Mouse (Mus musculus): ENCODE measurements around the gene Ephx1. TPM values are rescaled to one million over a fixed set of nuclear protein-coding genes. Genes with fewer than 3 reads are reported as not detected.

Gene Ephx1
- polyA plus RNA-seq, 1 experiment: not detected

GRCm38 (mm10) chr1:181000501-181001092 is 20.1 kb downstream of the Ephx1 start:
- TF ChIP-seq GATA1 (IDR thresholded peaks at IDR 0.05; ENCODE audit: low read length): no peak

GRCm38 (mm10) chr1:180992142-180992541 is 28.6 kb downstream of the Ephx1 start:
- TF ChIP-seq GATA1 (IDR thresholded peaks at IDR 0.05; ENCODE audit: low read length): no peak

- TF ChIP-seq GATA1 (IDR thresholded peaks at IDR 0.05; ENCODE audit: low read length): no peak
These were observed 30.0 kb downstream of the Ephx1 start for GRCm38 (mm10) chr1:180990671-180991070.

- no peak for TF ChIP-seq GATA1 (IDR thresholded peaks at IDR 0.05; ENCODE audit: low read length)
These were observed 32.9 kb downstream of the Ephx1 start for GRCm38 (mm10) chr1:180987759-180988158.

GRCm38 (mm10) chr1:180986701-180987100 is 34.0 kb downstream of the Ephx1 start:
- TF ChIP-seq GATA1 (IDR thresholded peaks at IDR 0.05; ENCODE audit: low read length): no peak

GRCm38 (mm10) chr1:180980464-180980863 is 40.2 kb downstream of the Ephx1 start:
- no peak for TF ChIP-seq GATA1 (IDR thresholded peaks at IDR 0.05; ENCODE audit: low read length)

- TF ChIP-seq GATA1 (IDR thresholded peaks at IDR 0.05; ENCODE audit: low read length): no peak
These were observed 41.0 kb downstream of the Ephx1 start for GRCm38 (mm10) chr1:180979484-180980251.

GRCm38 (mm10) chr1:180976110-180976679 is 44.5 kb downstream of the Ephx1 start:
- no peak for TF ChIP-seq GATA1 (IDR thresholded peaks at IDR 0.05; ENCODE audit: low read length)

- TF ChIP-seq GATA1 (IDR thresholded peaks at IDR 0.05; ENCODE audit: low read length): no peak
These were observed 46.5 kb downstream of the Ephx1 start for GRCm38 (mm10) chr1:180974126-180974746.

- TF ChIP-seq GATA1 (IDR thresholded peaks at IDR 0.05; ENCODE audit: low read length): no peak
These were observed 47.8 kb downstream of the Ephx1 start for GRCm38 (mm10) chr1:180972941-180973340.

GRCm38 (mm10) chr1:180967261-180967660 is 53.4 kb downstream of the Ephx1 start:
- no peak for TF ChIP-seq GATA1 (IDR thresholded peaks at IDR 0.05; ENCODE audit: low read length)

GRCm38 (mm10) chr1:180966542-180966941 is 54.2 kb downstream of the Ephx1 start:
- TF ChIP-seq GATA1 (IDR thresholded peaks at IDR 0.05; ENCODE audit: low read length): no peak

- no peak for TF ChIP-seq GATA1 (IDR thresholded peaks at IDR 0.05; ENCODE audit: low read length)
These were observed 54.9 kb downstream of the Ephx1 start for GRCm38 (mm10) chr1:180965786-180966185.

- no peak for TF ChIP-seq GATA1 (IDR thresholded peaks at IDR 0.05; ENCODE audit: low read length)
These were observed 61.9 kb downstream of the Ephx1 start for GRCm38 (mm10) chr1:180958797-180959196.

- TF ChIP-seq GATA1 (IDR thresholded peaks at IDR 0.05; ENCODE audit: low read length): no peak
These were observed 62.7 kb downstream of the Ephx1 start for GRCm38 (mm10) chr1:180957989-180958388.

- no peak for TF ChIP-seq GATA1 (IDR thresholded peaks at IDR 0.05; ENCODE audit: low read length)
These were observed 63.7 kb downstream of the Ephx1 start for GRCm38 (mm10) chr1:180956973-180957381.

All from G1E-ER4 (cell line).